Mouse (Mus musculus) liver, adult 2 months (tissue): ENCODE measurements around the gene Gm21981.

Source experiments
- CTCF ChIP-seq: fragments of 200-500 bp; IDR thresholded peaks from 2 replicates; pipeline ENCODE4 v1.5.1; 2011; ENCODE audit warnings: low read depth, low read length, control low read depth
- POLR2A ChIP-seq: fragments of 200-500 bp; IDR thresholded peaks from 2 replicates; pipeline ENCODE4 v1.6.1; 2011; ENCODE audit warnings: low read length, control low read depth; ENCODE audit not compliant: insufficient read depth; ENCODE audit errors: extremely low read depth

- TF ChIP-seq POLR2A = no peak
- no peak for TF ChIP-seq CTCF
Measured at GRCm38 (mm10) chr17:47691650-47692049, 2.6 kb downstream of the Gm21981 start.
